Mouse (Mus musculus) lung, postnatal 0 days (tissue): ENCODE results near the gene Fpr2. TPM values are rescaled to one million over a fixed set of nuclear protein-coding genes. Genes with fewer than 3 reads are reported as not detected.

ENCODE experiments used
- ATAC-seq: fragments of 200-750 bp; cut with Nextera tagmentation; 2 replicates; pipeline ENCODE4 v1.8.0; 2017; ENCODE audit warnings: moderate library complexity
- DNase-seq: peaks from one replicate; pipeline ENCODE4 v3.0.0-alpha.2; 2016; ENCODE audit warnings: low spot score
- H3K27ac ChIP-seq: fragments of 300-500 bp; sonication (generic); 2 replicates; pipeline ENCODE4 v1.5.1; 2014; ENCODE audit warnings: antibody characterized with exemption, mild to moderate bottlenecking, low read length, mixed read lengths
- H3K27me3 ChIP-seq: fragments of 300-500 bp; sonication (generic); replicated peaks from 2 replicates; pipeline ENCODE4 v1.6.1; 2014; ENCODE audit warnings: low read length, mixed read lengths; ENCODE audit not compliant: insufficient read depth
- H3K36me3 ChIP-seq: fragments of 300-500 bp; sonication (generic); 2 replicates; pipeline ENCODE4 v1.6.1; 2014; ENCODE audit warnings: low read length, mixed read lengths; ENCODE audit not compliant: insufficient read depth
- H3K4me1 ChIP-seq: fragments of 300-500 bp; sonication (generic); 2 replicates; pipeline ENCODE4 v1.6.1; 2014; ENCODE audit warnings: antibody characterized with exemption, low read depth, low read length, mixed read lengths; ENCODE audit not compliant: insufficient read depth
- H3K4me2 ChIP-seq: fragments of 300-500 bp; sonication (generic); replicated peaks from 2 replicates; pipeline ENCODE4 v1.6.1; 2014; ENCODE audit warnings: low read depth, mild to moderate bottlenecking, low read length, moderate library complexity, mixed read lengths
- H3K4me3 ChIP-seq: fragments of 300-500 bp; sonication (generic); 2 replicates; pipeline ENCODE4 v1.5.1; 2014; ENCODE audit warnings: low read depth, low read length
- H3K9ac ChIP-seq: fragments of 300-500 bp; sonication (generic); replicated peaks from 2 replicates; pipeline ENCODE4 v1.6.1; 2014; ENCODE audit warnings: low read depth, mild to moderate bottlenecking
- H3K9me3 ChIP-seq: fragments of 300-500 bp; sonication (generic); 2 replicates; pipeline ENCODE4 v1.6.1; 2016; ENCODE audit warnings: low read length, mixed read lengths
- CTCF ChIP-seq: IDR thresholded peaks from 2 replicates; pipeline ENCODE4 v1.5.1; 2016; ENCODE audit warnings: antibody characterized with exemption, mild to moderate bottlenecking
- EP300 ChIP-seq: IDR thresholded peaks from 2 replicates; pipeline ENCODE4 v1.6.1; 2016; ENCODE audit warnings: antibody characterized with exemption, mild to moderate bottlenecking, control low read depth
- WGBS: fragments of 180-500 bp; shearing (Covaris S2); extraction: QIAGEN DNeasy Blood & Tissue Kit; methylation state at CpG from one replicate; pipeline ENCODE4 v1.1.7; 2014; 5-methylcytosine and 5-hydroxymethylcytosine counted together
- polyA plus RNA-seq: library from polyadenylated mRNA; unstranded; fragments of >200 nt; fragmentation: Nextera tagmentation; extraction: Ambion mirVana; gene quantifications from 2 replicates; pipeline ENCODE4 v1.2.1, GENCODE M21; 2015

Gene Fpr2
- polyA plus RNA-seq, 1 experiment from 2014 or later, result 12.6 TPM

GRCm38 (mm10) chr17:17879347-17879746 is 8.3 kb upstream of the Fpr2 start:
- Histone ChIP-seq H3K9me3 (no peaks in the 10 kb centered on the region), H3K4me2 (no peak overlapping the region), H3K27ac (no peak overlapping the region), H3K27me3 (no peaks in the 10 kb centered on the region), H3K4me3 (no peak overlapping the region), H3K4me1 (no peaks in the 10 kb centered on the region), H3K9ac (no peak overlapping the region), H3K36me3 (no peaks in the 10 kb centered on the region)
- WGBS, result 70% methylated on average over 1 of the region's 1 CpGs
- ATAC-seq (no peak), DNase-seq (no peak)
- no peak for TF ChIP-seq CTCF
- no peak for TF ChIP-seq EP300

GRCm38 (mm10) chr17:17882672-17883071 is 5.0 kb upstream of the Fpr2 start:
- ATAC-seq, result no peak
- Histone ChIP-seq H3K27ac (no peak overlapping the region), H3K9ac (no peak overlapping the region), H3K4me2 (no peak overlapping the region), H3K36me3 (no peaks in the 10 kb centered on the region), H3K9me3 (no peaks in the 10 kb centered on the region), H3K4me1 (no peaks in the 10 kb centered on the region), H3K4me3 (no peak overlapping the region), H3K27me3 (no peaks in the 10 kb centered on the region)
- TF ChIP-seq CTCF (no peak), EP300 (no peak)
- DNase-seq, result peak; percentile 12
- WGBS, result 65% methylated on average over 3 of the region's 3 CpGs

DNA sequence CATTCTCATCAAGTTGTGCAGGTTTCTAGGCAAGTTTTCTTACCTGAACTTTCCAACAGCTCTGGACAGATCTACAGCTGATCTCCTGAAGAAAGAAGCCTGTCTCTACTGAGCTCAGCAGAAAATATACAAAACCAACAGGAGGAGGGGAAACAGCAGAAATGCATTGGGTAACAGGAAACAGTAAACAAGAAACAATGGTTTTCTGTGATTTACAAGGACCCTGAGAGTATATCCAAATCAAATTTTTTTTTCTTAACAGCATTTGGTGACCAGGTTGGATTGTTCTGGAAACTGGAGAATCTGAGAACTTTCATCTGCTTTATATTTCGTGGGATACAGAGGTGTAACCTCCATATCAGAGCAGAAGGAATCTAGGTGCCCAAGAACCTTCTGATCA is 3.8 kb upstream of the Fpr2 start, which contains the start of gene Fpr1:
Fpr1 (minus strand) TSS at position 101 of the 400 bp plus-strand sequence.
- no peak within 1 kb of the TSS for H3K4me2 ChIP-seq
- WGBS, result 33% methylated on average over 1 of the region's 1 CpGs

GRCm38 (mm10) chr17:17889732-17890425 is 2.3 kb downstream of the Fpr2 start:
- H3K4me3 ChIP-seq, result no peak overlapping the region
- H3K4me1 ChIP-seq, result no peaks in the 10 kb centered on the region
- no peak for TF ChIP-seq CTCF
- TF ChIP-seq EP300, result 0 out of 2 replicates have a peak, but pooled peaks have one; percentile 39
- H3K9me3 ChIP-seq, result no peaks in the 10 kb centered on the region
- no peak overlapping the region for H3K9ac ChIP-seq
- no peaks in the 10 kb centered on the region for H3K27me3 ChIP-seq
- DNase-seq (peak; percentile 60), ATAC-seq (0 out of 2 replicates have a peak, but pooled peaks have one; percentile 33)
- no peak overlapping the region for H3K27ac ChIP-seq
- 73% methylated on average over 2 of the region's 2 CpGs for WGBS
- no peaks in the 10 kb centered on the region for H3K36me3 ChIP-seq
- H3K4me2 ChIP-seq, result no peak overlapping the region

More for the DNA sequence above, 3.8 kb upstream of the Fpr2 start, which contains the start of gene Fpr1:
- no peak within 1 kb of the TSS for H3K9ac ChIP-seq
- DNase-seq, result no peak
- no peak within 1 kb of the TSS for H3K4me3 ChIP-seq
- no peaks in the 10 kb centered on the region for H3K27me3 ChIP-seq
- no peak for ATAC-seq
- no peak within 1 kb of the TSS for H3K27ac ChIP-seq
- TF ChIP-seq EP300 (no peak), CTCF (no peak)
- H3K4me1 ChIP-seq, result no peaks in the 10 kb centered on the region
- no peaks in the 10 kb centered on the region for H3K9me3 ChIP-seq
- H3K36me3 ChIP-seq, result no peaks in the 10 kb centered on the region

DNA sequence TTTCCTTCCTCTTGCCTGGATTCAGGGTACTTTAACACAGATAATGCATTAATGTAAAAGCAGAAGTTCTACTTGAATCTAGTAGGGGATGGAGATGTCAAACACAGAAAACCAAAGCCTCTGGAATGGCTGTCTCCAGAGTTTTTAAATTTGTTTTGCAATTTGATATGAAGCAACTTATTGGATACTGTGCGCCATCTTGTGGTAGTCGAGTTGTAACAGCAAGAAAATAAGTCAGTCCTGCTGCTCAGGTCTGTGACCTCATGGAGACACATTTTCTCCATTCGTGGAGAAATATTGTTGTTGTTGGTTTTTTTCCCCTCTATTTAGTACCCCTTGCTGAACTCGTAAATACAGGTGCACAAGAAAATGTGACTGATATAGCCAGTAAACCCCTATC is 8.4 kb downstream of the Fpr2 start:
- Histone ChIP-seq H3K4me1 (no peaks in the 10 kb centered on the region), H3K4me2 (no peak overlapping the region), H3K9ac (no peak overlapping the region), H3K27me3 (no peaks in the 10 kb centered on the region), H3K36me3 (no peaks in the 10 kb centered on the region), H3K4me3 (no peak overlapping the region), H3K9me3 (no peaks in the 10 kb centered on the region), H3K27ac (no peak overlapping the region)
- TF ChIP-seq EP300 (no peak), CTCF (peak; percentile 81)
- DNase-seq, result peak; percentile 87
- WGBS, result 4% methylated on average over 4 of the region's 4 CpGs
- ATAC-seq, result no peak; the same call in 1 of the 2 replicates

GRCm38 (mm10) chr17:17899268-17899667 is 11.6 kb downstream of the Fpr2 start:
- DNase-seq (peak; percentile 39), ATAC-seq (no peak)
- Histone ChIP-seq H3K9me3 (no peaks in the 10 kb centered on the region), H3K9ac (no peak overlapping the region), H3K4me2 (no peak overlapping the region), H3K4me1 (no peaks in the 10 kb centered on the region), H3K27ac (no peak overlapping the region), H3K36me3 (no peaks in the 10 kb centered on the region), H3K4me3 (no peak overlapping the region), H3K27me3 (no peaks in the 10 kb centered on the region)
- TF ChIP-seq EP300 (no peak), CTCF (peak; percentile 55)
- 73% methylated on average over 2 of the region's 2 CpGs for WGBS
